Mouse (Mus musculus) cerebellum, adult 2 months (tissue): Measurements from ENCODE around the gene Magi2. TPM values are rescaled to one million over a fixed set of nuclear protein-coding genes. Genes with fewer than 3 reads are reported as not detected.
"Not testable (repeated sequence)": the region's sequence is repeated elsewhere in the genome, so short reads cannot be mapped to it uniquely, and the experiment has no call there.

Experiments used
- DNase-seq, 2 experiments: peaks; one replicate each; pipeline ENCODE4 v3.0.0; 2021
- H3K27ac ChIP-seq: fragments of 200-500 bp; 2 replicates; pipeline ENCODE4 v1.5.1; 2012; ENCODE audit warnings: low read length, control low read depth, inconsistent platforms; ENCODE audit not compliant: insufficient read depth
- H3K27me3 ChIP-seq: fragments of 200-500 bp; 2 replicates; pipeline ENCODE4 v1.6.1; 2012; ENCODE audit warnings: inconsistent platforms, mild to moderate bottlenecking, low read length, moderate library complexity; ENCODE audit not compliant: control insufficient read depth, insufficient read depth
- H3K4me1 ChIP-seq: fragments of 200-500 bp; 2 replicates; pipeline ENCODE4 v1.6.1; 2011; ENCODE audit warnings: low read length; ENCODE audit not compliant: control insufficient read depth, insufficient read depth
- H3K4me3 ChIP-seq: fragments of 200-500 bp; replicated peaks from 2 replicates; pipeline ENCODE3; 2011; ENCODE audit warnings: mild to moderate bottlenecking, low read depth, low read length, control low read depth; ENCODE audit not compliant: insufficient read depth
- CTCF ChIP-seq: fragments of 200-500 bp; IDR thresholded peaks from 2 replicates; pipeline ENCODE4 v1.5.1; 2011; ENCODE audit warnings: low read depth, mild to moderate bottlenecking, control low read depth, low read length, moderate library complexity, borderline replicate concordance; ENCODE audit not compliant: insufficient read depth
- POLR2A ChIP-seq: fragments of 200-500 bp; IDR thresholded peaks from 2 replicates; pipeline ENCODE4 v1.6.1; 2011; ENCODE audit warnings: low read length, control low read depth, borderline replicate concordance; ENCODE audit not compliant: insufficient read depth
- WGBS: fragments of 180-500 bp; shearing (Covaris S2); methylation state at CpG from one replicate; pipeline ENCODE4 v1.1.7; 2018; 5-methylcytosine and 5-hydroxymethylcytosine counted together
- polyA plus RNA-seq: library from polyadenylated mRNA; depleted of rRNA; stranded (reverse); fragments of >200 nt; gene quantifications from 2 replicates; pipeline ENCODE4 v1.2.3, GENCODE M21; 2012

The Magi2 gene
- polyA plus RNA-seq, 1 experiment = 30.1 TPM

- Histone ChIP-seq H3K4me1 (no peaks in the 10 kb centered on the region), H3K4me3 (no peak overlapping the region), H3K27ac (no peak overlapping the region), H3K27me3 (no peaks in the 10 kb centered on the region)
- DNase-seq = no peak
- no peak for TF ChIP-seq CTCF
- no peak for TF ChIP-seq POLR2A
- WGBS = 48% methylated on average over 2 of the region's 2 CpGs
These were observed 320.1 kb downstream of the Magi2 start for GRCm38 (mm10) chr5:19546900-19547299.

GRCm38 (mm10) chr5:19553510-19553909 is 326.7 kb downstream of the Magi2 start:
- H3K27ac ChIP-seq = no peak overlapping the region
- no peaks in the 10 kb centered on the region for H3K27me3 ChIP-seq
- no peak for DNase-seq
- 0 out of 2 replicates have a peak, but pooled peaks cover 3% of the 10 kb centered on the region for H3K4me1 ChIP-seq
- H3K4me3 ChIP-seq = no peak overlapping the region
- 71% methylated on average over 3 of the region's 3 CpGs for WGBS
- TF ChIP-seq POLR2A (no peak), CTCF (no peak)

DNA sequence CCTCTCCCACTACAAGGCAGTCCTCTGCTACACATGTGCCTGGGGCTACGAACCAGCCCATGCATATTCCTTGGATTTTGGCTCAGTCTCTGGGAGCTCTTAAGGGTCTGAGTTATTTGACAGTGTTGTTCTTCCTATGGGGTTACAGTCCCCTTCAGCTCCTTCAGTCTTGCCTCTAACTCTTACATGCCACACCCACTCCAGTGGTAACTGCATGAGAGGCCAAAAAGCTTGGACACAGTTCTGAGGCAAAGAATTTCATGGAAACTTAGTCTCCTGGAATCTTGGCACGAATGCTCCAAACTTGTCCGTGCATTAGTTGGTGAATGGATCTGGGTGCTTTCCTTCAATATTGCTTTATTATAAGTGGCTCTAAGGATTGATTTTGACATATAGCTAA is 338.8 kb downstream of the Magi2 start:
- 44% methylated on average over 3 of the region's 3 CpGs for WGBS
- H3K4me1 ChIP-seq = no peaks in the 10 kb centered on the region

GRCm38 (mm10) chr5:19566136-19566535 is 339.3 kb downstream of the Magi2 start:
- WGBS = 82% methylated on average over 1 of the region's 1 CpGs

More for the DNA sequence above, 338.8 kb downstream of the Magi2 start:
- Histone ChIP-seq H3K27ac (no peak overlapping the region), H3K27me3 (no peaks in the 10 kb centered on the region), H3K4me3 (no peak overlapping the region)
- TF ChIP-seq POLR2A = no peak
- no peak for TF ChIP-seq CTCF
- DNase-seq = no peak

DNA sequence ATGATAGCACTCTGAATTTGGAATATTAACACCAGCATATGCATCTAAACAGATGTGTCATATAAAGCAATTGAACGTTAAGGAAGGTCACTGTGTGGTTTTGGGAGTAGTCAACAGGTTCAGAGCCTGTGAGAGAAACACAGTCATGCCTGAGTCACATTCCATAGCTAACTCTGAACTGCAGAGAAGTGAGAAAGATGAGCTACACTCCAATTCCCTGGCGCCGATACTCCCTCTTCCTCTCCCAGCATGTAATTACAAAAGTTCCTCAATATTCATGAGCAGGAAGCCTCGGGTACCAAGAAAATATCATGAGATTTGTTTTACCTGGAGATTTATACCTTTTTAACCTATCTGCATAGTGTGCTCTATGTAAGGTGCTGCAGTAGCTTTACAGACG is 380.9 kb downstream of the Magi2 start:
- DNase-seq = no peak
- WGBS = 79% methylated on average over 5 of the region's 5 CpGs
- no peaks in the 10 kb centered on the region for H3K27me3 ChIP-seq

More at GRCm38 (mm10) chr5:19566136-19566535, 339.3 kb downstream of the Magi2 start:
- H3K4me3 ChIP-seq, DNase-seq, H3K27me3 ChIP-seq, H3K4me1 ChIP-seq, H3K27ac ChIP-seq: not testable (repeated sequence)

DNA sequence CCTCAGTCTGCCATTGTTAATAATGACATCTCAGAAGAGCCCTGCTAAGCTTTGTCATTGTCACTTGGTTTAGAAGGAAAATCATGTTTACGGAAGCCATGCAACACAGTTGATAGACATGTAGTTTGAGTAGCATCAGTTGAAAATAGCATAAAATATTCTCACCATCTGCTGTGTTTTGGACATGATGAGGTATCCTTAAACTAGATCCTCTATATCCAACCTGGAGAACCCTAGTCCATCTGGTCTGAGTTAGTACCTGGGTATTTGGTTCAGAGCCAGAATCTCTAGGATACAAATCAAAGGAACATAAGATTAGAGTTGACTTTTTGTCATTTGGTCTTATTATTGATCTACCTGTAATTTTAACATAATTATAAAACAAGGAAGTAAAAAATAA is 385.0 kb downstream of the Magi2 start:
- Histone ChIP-seq H3K27me3 (no peaks in the 10 kb centered on the region), H3K4me3 (no peak overlapping the region), H3K4me1 (no peaks in the 10 kb centered on the region), H3K27ac (no peak overlapping the region)
- DNase-seq = peak in 1 of 2 experiments; percentile 77
- 12% methylated on average over 1 of the region's 1 CpGs for WGBS
- TF ChIP-seq CTCF = no peak

More for the DNA sequence above, 380.9 kb downstream of the Magi2 start:
- Histone ChIP-seq H3K27ac (no peak overlapping the region), H3K4me3 (no peak overlapping the region), H3K4me1 (no peaks in the 10 kb centered on the region)
- no peak for TF ChIP-seq CTCF
- no peak for TF ChIP-seq POLR2A

DNA sequence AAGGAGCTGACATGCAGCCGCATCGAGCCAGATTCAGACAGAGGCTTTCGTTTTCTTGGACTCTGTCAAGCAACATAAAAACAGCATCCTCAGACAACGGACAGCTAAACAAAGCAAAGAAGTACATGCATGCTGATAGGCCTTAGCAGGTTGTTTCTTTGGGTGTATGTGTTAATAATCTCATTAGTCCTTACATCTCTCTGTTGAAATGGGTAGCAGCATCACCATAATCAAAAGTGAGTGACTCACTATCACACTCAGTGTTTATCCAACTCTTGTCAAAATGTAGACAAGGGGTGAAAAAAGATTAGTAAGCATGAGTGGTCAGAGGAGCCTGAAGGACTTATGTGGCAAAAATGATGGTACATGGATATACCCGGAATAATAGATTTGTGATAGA is 394.8 kb downstream of the Magi2 start:
- 50% methylated on average over 5 of the region's 5 CpGs for WGBS
- Histone ChIP-seq H3K27ac (no peak overlapping the region), H3K4me1 (no peaks in the 10 kb centered on the region), H3K27me3 (no peaks in the 10 kb centered on the region), H3K4me3 (no peak overlapping the region)
- TF ChIP-seq POLR2A (no peak), CTCF (no peak)
- no peak for DNase-seq

GRCm38 (mm10) chr5:19633976-19634375 is 407.1 kb downstream of the Magi2 start:
- peak in 1 of 2 experiments; percentile 42 for DNase-seq
- TF ChIP-seq POLR2A (no peak), CTCF (no peak)
- H3K4me3 ChIP-seq = no peak overlapping the region
- WGBS = 52% methylated on average over 1 of the region's 1 CpGs
- H3K4me1 ChIP-seq = no peaks in the 10 kb centered on the region
- no peak overlapping the region for H3K27ac ChIP-seq
- H3K27me3 ChIP-seq = no peaks in the 10 kb centered on the region
